Mouse (Mus musculus) macrophage (primary cell): ENCODE data around the gene Tmem174. TPM values are rescaled to one million over a fixed set of nuclear protein-coding genes. Genes with fewer than 3 reads are reported as not detected.

Experiments used
- H3K27ac ChIP-seq: fragments of 350-480 bp; formaldehyde crosslinking; 2 replicates; pipeline ENCODE4 v1.9.0; 2021
- H3K36me3 ChIP-seq: fragments of 350-480 bp; formaldehyde crosslinking; 2 replicates; pipeline ENCODE4 v1.9.0; 2021; ENCODE audit errors: inconsistent target
- H3K4me3 ChIP-seq: fragments of 350-480 bp; formaldehyde crosslinking; 2 replicates; pipeline ENCODE4 v1.9.0; 2021; ENCODE audit errors: inconsistent target
- H3K79me2 ChIP-seq: fragments of 350-480 bp; formaldehyde crosslinking; 2 replicates; pipeline ENCODE4 v1.9.0; 2021; ENCODE audit errors: inconsistent target
- WGBS: methylation state at CpG from one replicate; pipeline ENCODE4 v1.1.7; 2026; ENCODE audit warnings: inconsistent platforms; ENCODE audit not compliant: missing documents; 5-methylcytosine and 5-hydroxymethylcytosine counted together
- polyA plus RNA-seq: library from polyadenylated mRNA; stranded (reverse); fragments of 250-400 nt; gene quantifications from 3 replicates; pipeline ENCODE4 v1.2.4, GENCODE M21; 2018; ENCODE audit warnings: inconsistent platforms

The Tmem174 gene
- polyA plus RNA-seq, 1 experiment from 2014 or later, result not detected

DNA sequence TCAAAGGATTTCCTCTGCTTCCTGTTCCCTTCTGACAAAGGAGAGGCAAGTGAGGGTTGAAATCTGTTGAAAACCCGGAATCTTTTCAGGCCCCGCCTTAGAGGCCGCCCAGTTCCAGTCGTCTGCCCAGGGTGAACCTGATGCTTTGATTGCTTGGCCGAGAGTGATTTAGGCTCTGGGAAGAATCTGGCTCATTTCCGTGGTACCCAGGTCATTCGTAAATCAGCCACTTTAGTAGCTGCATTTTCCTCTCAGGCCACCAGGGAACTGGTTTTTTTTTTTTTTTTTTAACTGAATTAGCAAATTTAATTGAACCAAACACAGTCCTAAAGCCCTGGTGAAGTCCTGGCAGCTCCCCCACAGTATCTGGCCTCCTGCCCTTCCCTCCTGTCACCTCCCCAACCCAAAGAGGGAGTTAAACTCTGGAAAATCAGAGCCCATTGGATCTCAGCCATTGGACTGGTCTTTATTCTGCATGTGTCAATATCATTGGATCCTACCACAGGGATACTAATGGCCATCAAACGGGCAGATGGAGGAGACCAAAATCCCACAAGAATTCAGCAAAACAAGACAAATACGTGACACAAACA is 29.2 kb downstream of the Tmem174 start:
- 61% methylated on average over 9 of the region's 9 CpGs for WGBS

DNA sequence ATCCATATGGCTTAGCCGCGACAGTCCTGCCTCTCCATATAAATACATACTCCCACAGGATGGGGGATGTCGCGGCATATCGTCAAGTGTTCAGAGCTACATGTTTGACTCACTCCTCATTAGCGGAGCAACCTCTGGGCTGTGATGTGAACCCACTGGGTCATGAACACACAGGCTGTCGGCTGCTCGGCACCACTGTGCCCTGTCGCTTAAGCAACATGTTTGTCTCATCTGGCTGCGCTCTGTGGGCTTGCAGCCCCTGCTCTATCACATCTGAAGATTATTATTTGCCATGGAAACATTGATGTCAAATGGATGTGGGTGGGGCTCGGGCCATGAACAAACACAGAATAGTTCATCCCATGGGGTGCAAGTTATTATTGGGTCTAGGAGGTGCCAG is 33.4 kb downstream of the Tmem174 start:
- Histone ChIP-seq H3K4me3 (no peak overlapping the region), H3K79me2 (no peaks in the 10 kb centered on the region), H3K36me3 (no peaks in the 10 kb centered on the region), H3K27ac (no peak overlapping the region)
- WGBS, result 96% methylated on average over 11 of the region's 11 CpGs

More for the DNA sequence above, 29.2 kb downstream of the Tmem174 start:
- H3K79me2 ChIP-seq, result no peaks in the 10 kb centered on the region
- H3K36me3 ChIP-seq, result no peaks in the 10 kb centered on the region
- H3K27ac ChIP-seq, result no peak overlapping the region
- no peak overlapping the region for H3K4me3 ChIP-seq

DNA sequence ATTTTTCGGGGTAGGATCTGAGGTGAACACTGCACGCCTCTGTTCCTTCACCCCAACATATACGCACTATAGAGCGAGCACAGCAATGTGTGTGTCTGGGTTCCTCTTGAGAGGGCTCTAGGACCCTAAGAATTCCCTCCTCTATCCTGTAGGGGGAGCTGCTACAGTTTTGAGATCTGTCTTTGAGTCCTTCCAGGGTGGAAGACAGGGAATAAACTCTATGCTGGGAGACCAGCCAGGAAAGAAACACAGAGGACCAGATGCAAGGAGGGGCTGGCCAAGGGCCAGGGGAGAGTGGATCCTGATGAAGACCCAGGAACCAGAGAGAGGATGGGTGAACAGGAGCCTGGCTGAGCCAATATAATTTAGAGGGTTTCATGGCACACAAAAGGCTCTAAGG is 40.5 kb downstream of the Tmem174 start:
- H3K4me3 ChIP-seq, result no peak overlapping the region
- whole genome bisulfite sequencing, result 90% methylated on average over 4 of the region's 4 CpGs
- no peak overlapping the region for H3K27ac ChIP-seq
- no peaks in the 10 kb centered on the region for H3K79me2 ChIP-seq
- no peaks in the 10 kb centered on the region for H3K36me3 ChIP-seq

DNA sequence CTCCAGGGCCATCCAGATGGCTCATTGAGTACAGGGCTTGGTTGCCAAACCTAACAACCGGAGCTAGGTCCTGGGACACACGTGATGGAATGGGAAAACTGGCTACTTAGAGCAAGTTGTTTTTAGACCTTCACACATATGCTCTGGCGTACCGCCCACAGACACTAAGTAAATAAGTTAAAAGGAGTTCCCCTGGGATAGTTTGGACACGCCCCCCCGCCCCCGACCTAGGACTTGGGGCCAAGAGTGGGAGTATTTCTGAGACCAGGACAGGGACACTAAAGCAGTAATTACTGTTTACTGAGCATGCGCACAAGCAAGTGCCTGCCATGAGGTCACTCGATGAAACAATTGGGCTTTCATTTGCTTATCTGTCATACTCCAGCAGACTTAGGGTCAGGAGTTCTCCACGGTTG is 42.5 kb downstream of the Tmem174 start:
- 93% methylated on average over 10 of the region's 10 CpGs for WGBS
- no peaks in the 10 kb centered on the region for H3K79me2 ChIP-seq
- H3K4me3 ChIP-seq, result no peak overlapping the region
- H3K27ac ChIP-seq, result no peak overlapping the region
- no peaks in the 10 kb centered on the region for H3K36me3 ChIP-seq

DNA sequence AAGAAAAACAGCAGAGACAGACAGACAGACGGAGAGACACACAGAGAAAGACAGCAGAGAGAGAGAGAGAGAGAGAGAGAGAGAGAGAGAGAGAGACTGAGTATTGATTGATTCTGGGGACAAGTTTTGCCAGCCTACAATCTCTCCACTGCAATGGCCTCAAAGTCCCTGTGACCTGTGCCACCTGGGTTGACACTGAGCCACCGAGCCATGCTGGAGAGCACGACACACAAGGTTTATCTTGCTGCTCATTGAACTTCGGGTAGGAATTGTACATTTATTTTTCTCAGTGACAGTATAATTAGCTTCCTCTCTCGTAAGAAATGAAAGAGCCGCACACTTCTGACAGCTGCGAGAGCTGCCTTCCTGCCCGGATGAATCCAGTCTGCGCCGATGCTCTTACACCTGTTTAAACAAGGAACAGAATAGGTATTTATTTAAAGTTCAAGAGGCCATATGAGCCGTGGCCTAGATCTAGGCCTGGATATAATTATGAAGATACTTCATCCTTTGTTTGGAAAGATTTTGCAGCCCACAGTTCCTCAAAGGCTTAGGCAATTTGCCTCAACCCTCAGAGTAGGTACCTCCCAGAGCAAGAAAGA is 43.2 kb downstream of the Tmem174 start:
- 90% methylated on average over 11 of the region's 11 CpGs for WGBS
- Histone ChIP-seq H3K79me2 (no peaks in the 10 kb centered on the region), H3K4me3 (no peak overlapping the region), H3K27ac (no peak overlapping the region), H3K36me3 (no peaks in the 10 kb centered on the region)

DNA sequence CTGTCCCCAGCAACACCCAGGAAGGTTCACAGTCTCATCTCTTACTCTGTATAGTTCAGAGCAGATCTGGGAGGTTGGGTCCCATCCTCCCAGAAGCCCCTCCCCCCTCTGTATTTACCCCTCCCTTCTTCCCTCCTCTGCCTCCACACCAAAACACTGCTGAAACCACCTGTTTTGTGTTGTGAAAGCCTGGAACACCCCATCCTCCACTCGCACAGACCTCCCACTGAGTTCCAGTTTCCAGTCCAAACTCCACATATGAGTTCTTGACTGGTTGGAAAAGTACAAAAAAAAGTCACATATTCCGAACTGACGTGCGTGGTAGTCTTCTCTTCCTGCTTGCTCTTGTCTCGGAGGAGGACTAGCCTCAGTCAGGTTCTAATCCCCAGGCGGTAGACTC is 45.8 kb downstream of the Tmem174 start:
- WGBS, result 82% methylated on average over 6 of the region's 6 CpGs
- H3K27ac ChIP-seq, result no peak overlapping the region
- H3K79me2 ChIP-seq, result no peaks in the 10 kb centered on the region
- H3K4me3 ChIP-seq, result no peak overlapping the region
- H3K36me3 ChIP-seq, result no peaks in the 10 kb centered on the region

DNA sequence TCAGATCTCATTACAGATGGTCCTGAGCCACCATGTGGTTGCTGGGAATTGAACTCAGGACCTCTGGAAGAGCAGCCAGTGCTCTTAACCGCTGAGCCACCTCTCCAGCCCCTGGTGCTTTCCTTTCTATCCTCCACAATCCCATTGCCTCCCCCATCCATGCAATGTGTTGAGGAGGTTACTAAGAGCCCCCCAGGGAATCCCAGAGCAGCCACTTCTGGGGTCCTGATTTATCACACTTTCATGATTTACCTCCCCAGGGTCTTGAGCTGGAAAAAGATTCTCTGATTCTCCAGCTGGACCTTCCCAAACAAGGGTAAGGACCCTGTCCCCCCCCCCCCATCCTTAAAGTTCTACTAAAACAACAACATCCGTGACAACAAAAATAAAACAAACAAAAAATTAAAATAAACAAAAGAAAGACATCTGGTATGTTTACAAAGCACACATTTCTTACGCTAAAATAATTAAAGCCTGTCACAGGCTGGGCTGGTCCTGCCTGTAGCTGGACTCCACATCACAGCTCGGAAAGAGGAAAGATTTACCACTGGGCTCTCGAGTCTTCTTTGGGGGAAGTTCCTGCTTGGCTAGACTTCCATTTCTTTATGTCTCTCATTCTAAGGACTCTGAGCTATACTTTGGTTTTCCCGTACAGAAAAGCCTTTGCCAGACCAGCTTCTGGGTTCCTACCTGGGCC is 46.4 kb downstream of the Tmem174 start:
- Histone ChIP-seq H3K27ac (no peak overlapping the region), H3K4me3 (no peak overlapping the region), H3K36me3 (no peaks in the 10 kb centered on the region), H3K79me2 (no peaks in the 10 kb centered on the region)
- 67% methylated on average over 5 of the region's 6 CpGs for WGBS

DNA sequence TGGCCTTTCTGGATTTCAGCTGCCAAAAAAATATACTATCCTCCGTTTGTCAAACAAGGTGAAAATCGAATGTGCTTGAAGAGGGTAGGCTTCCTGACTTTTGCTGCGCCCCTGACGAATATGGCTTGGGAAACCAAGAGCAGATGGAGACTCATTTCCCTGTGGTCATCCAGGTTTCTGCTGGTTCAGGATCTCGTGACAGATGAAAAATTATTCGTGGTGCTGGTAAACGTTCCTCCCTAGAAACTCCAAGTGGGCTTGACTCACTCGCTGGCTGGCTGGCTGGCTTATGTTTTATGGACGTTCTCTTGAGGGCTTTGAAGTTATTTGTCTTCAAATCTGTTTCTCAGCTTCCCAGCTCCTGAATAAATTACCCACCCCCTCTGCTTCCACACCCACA is 47.6 kb downstream of the Tmem174 start:
- WGBS, result 37% methylated on average over 9 of the region's 9 CpGs
- Histone ChIP-seq H3K27ac (no peak overlapping the region), H3K36me3 (no peaks in the 10 kb centered on the region), H3K4me3 (no peak overlapping the region), H3K79me2 (no peaks in the 10 kb centered on the region)

DNA sequence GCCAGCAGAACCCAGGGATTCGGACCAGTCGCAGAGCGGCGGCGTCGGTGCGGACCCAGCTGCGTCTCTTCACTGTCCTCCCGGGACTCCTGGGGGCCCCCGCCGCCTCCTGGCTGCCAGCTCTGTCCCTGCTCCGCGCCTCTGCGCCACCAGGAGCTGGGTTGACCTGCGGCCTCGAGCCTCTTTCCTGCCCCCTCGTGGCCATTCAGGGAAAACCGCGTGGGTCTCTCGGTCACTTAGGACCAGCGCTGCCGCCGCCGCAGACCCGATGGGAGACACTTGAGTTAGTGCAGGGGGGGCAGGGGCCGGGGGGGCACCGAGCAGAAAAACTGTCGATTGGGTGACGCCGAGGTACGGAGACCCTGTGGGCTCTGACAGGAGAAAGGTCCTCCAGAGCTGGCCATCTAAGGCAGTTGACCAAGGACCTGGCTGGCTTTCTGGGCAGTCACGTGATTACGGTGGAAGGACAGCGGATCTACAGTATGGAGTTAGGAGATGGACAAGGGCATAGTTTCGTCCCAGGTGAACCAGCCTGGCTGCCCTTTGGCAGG is 48.2 kb downstream of the Tmem174 start:
- H3K4me3 ChIP-seq, result no peak overlapping the region
- WGBS, result 3% methylated on average over 35 of the region's 35 CpGs
- no peak overlapping the region for H3K27ac ChIP-seq
- H3K36me3 ChIP-seq, result no peaks in the 10 kb centered on the region
- H3K79me2 ChIP-seq, result no peaks in the 10 kb centered on the region

DNA sequence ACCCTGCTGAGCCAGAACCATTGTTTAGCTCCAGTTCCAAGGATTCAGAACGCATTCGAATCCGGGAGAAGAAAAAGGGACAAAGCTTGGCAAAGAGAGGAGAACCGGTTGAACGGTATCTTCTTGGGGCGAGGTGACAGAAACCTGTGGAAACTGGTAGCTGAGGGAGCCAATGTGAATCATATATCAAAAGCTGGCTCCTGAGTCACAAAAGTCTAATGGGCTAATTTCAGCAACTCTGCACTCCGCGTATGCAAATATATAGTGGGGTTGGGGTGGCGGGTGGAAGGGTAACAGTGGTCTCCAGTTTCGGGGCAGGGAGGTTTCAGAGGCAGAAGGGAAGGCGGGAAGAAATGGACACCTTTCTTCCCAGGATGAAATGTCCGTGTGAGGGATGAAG is 48.7 kb downstream of the Tmem174 start:
- 19% methylated on average over 12 of the region's 12 CpGs for WGBS
- Histone ChIP-seq H3K36me3 (no peaks in the 10 kb centered on the region), H3K27ac (no peak overlapping the region), H3K79me2 (no peaks in the 10 kb centered on the region), H3K4me3 (no peak overlapping the region)

DNA sequence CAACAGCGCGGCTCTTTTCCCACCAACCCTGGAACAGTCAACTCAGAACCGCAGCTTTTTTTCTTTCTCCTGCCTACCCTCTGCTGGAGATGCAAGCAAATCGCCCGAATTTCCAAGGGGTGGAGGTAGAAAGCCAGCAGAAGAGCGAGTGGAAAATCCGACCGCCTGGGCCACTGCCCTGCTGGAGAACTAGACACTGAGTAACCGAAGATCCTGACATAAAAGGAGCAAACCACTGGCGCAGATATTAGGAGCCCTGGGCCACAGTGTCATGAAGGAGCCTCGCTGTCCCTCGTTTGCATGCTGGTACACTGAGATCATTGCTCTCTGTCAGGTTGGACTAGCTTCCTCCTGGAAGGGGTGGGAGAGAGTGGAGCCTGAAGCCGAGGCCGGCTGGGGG is 49.6 kb downstream of the Tmem174 start:
- no peaks in the 10 kb centered on the region for H3K36me3 ChIP-seq
- no peak overlapping the region for H3K27ac ChIP-seq
- no peaks in the 10 kb centered on the region for H3K79me2 ChIP-seq
- H3K4me3 ChIP-seq, result no peak overlapping the region
- 13% methylated on average over 14 of the region's 14 CpGs for WGBS

DNA sequence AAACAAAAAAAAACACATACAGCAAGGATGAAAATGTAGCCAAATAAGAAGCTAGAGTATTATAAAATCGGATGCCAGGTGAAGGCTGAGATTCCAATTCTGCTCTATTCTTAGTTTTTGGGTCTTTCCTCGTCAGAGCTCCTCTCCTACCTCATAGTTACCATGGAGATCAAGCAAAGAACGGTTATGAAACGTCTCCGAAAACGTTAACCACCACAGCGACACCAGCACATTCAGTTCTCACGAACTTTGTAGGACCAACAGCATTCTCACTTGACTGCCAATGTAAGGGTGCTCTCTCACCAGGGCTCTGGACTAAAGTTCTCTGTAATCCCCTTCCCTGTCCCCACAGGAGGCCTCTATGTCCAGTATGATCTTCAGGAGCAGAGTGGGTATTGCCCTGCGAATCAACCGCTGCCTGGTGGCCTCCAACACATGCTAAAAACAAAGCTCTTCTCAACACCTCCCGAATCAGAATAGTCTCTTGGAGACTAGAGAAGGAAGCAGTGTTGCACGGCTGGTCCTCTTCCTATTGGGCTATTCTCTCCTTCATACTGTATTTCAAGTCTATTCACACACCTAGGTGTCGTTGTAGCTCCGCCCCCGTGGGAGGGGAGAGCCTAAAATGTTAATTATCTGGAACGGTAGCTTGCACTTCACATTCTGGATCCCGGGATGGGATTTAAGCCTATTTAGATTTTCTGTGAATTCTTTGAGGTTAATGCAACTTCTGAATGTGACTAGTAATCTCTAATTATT is 50.2 kb downstream of the Tmem174 start:
- no peaks in the 10 kb centered on the region for H3K79me2 ChIP-seq
- no peak overlapping the region for H3K4me3 ChIP-seq
- WGBS, result 26% methylated on average over 17 of the region's 17 CpGs
- no peak overlapping the region for H3K27ac ChIP-seq
- no peaks in the 10 kb centered on the region for H3K36me3 ChIP-seq
